Mouse (Mus musculus) CD4-positive helper T cell, adult 2 months (primary cell): ENCODE measurements around the gene Cbarp.

Experiments
- DNase-seq: peaks from one replicate; pipeline ENCODE4 v3.0.0-alpha.2; 2012; ENCODE audit warnings: low read depth, missing footprints, low spot score

Cbarp gene

GRCm38 (mm10) chr10:80100982-80101381 lies 39.7 kb downstream of the Cbarp start:
- DNase-seq = no peak

GRCm38 (mm10) chr10:80098630-80099029 lies 42.0 kb downstream of the Cbarp start:
- no peak for DNase-seq

GRCm38 (mm10) chr10:80097275-80097674 lies 43.4 kb downstream of the Cbarp start:
- no peak for DNase-seq

- DNase-seq = no peak
Observed at GRCm38 (mm10) chr10:80095547-80095946, 45.1 kb downstream of the Cbarp start.

- DNase-seq = no peak
Observed at GRCm38 (mm10) chr10:80094684-80095083, 46.0 kb downstream of the Cbarp start.

GRCm38 (mm10) chr10:80094085-80094484 lies 46.5 kb downstream of the Cbarp start:
- no peak for DNase-seq

GRCm38 (mm10) chr10:80092690-80093089 lies 47.9 kb downstream of the Cbarp start:
- DNase-seq = no peak

GRCm38 (mm10) chr10:80091527-80091926 lies 49.1 kb downstream of the Cbarp start:
- no peak for DNase-seq

- DNase-seq = no peak
Observed at GRCm38 (mm10) chr10:80089146-80089545, 51.5 kb downstream of the Cbarp start.

GRCm38 (mm10) chr10:80087483-80087882 lies 53.2 kb downstream of the Cbarp start:
- DNase-seq = no peak

GRCm38 (mm10) chr10:80086847-80087246 lies 53.8 kb downstream of the Cbarp start:
- DNase-seq = no peak

- DNase-seq = no peak
Observed at GRCm38 (mm10) chr10:80084817-80085487, 55.7 kb downstream of the Cbarp start.

GRCm38 (mm10) chr10:80081075-80081474 lies 59.6 kb downstream of the Cbarp start:
- no peak for DNase-seq
